Mouse (Mus musculus): ENCODE data around the gene Nfatc4.

The Nfatc4 gene

GRCm38 (mm10) chr14:55822991-55823762, at the start of gene Nfatc4:
Nfatc4 (plus strand) TSS chr14:55823144.
- peak; percentile 56 for DNase-seq

GRCm38 (mm10) chr14:55776711-55777110, 46.2 kb upstream of the Nfatc4 start:
- DNase-seq, result no peak

- DNase-seq, result no peak
Observed at GRCm38 (mm10) chr14:55777176-55777575, 45.8 kb upstream of the Nfatc4 start.

GRCm38 (mm10) chr14:55777806-55778205, 45.1 kb upstream of the Nfatc4 start:
- no peak for DNase-seq

- DNase-seq, result no peak
Observed at GRCm38 (mm10) chr14:55778686-55779085, 44.3 kb upstream of the Nfatc4 start.

GRCm38 (mm10) chr14:55779656-55780055, 43.3 kb upstream of the Nfatc4 start:
- DNase-seq, result no peak

GRCm38 (mm10) chr14:55780736-55781135, 42.2 kb upstream of the Nfatc4 start:
- DNase-seq, result no peak

GRCm38 (mm10) chr14:55781310-55781709, 41.6 kb upstream of the Nfatc4 start:
- DNase-seq, result peak; percentile 40

GRCm38 (mm10) chr14:55782361-55782960, 40.5 kb upstream of the Nfatc4 start:
- DNase-seq, result no peak

GRCm38 (mm10) chr14:55783171-55783957, 39.6 kb upstream of the Nfatc4 start:
- no peak for DNase-seq

- DNase-seq, result no peak
Observed at GRCm38 (mm10) chr14:55783958-55784235, 39.0 kb upstream of the Nfatc4 start, which contains the start of gene Adcy4. Adcy4 (minus strand) TSS chr14:55784095.

- no peak for DNase-seq
Observed at GRCm38 (mm10) chr14:55785195-55785594, 37.7 kb upstream of the Nfatc4 start.

- no peak for DNase-seq
Observed at GRCm38 (mm10) chr14:55787731-55788130, 35.2 kb upstream of the Nfatc4 start.

- no peak for DNase-seq
Observed at GRCm38 (mm10) chr14:55788256-55789050, 34.5 kb upstream of the Nfatc4 start, which contains the start of gene Ripk3. Ripk3 (minus strand) TSS chr14:55788865.

- DNase-seq, result no peak
Observed at GRCm38 (mm10) chr14:55793461-55793860, 29.5 kb upstream of the Nfatc4 start.

GRCm38 (mm10) chr14:55793946-55794345, 29.0 kb upstream of the Nfatc4 start:
- no peak for DNase-seq

GRCm38 (mm10) chr14:55795380-55796163, 27.4 kb upstream of the Nfatc4 start:
- no peak for DNase-seq

- DNase-seq, result peak; percentile 52
Observed at GRCm38 (mm10) chr14:55814885-55815284, 8.1 kb upstream of the Nfatc4 start.

- no peak for DNase-seq
Observed at GRCm38 (mm10) chr14:55815310-55815751, 7.6 kb upstream of the Nfatc4 start.

- DNase-seq, result no peak
Observed at GRCm38 (mm10) chr14:55819845-55820405, 3.0 kb upstream of the Nfatc4 start.

- no peak for DNase-seq
Observed at GRCm38 (mm10) chr14:55820576-55820975, 2.4 kb upstream of the Nfatc4 start.

Measured in right cerebral cortex, postnatal 14 days (tissue).